Mouse (Mus musculus): Measurements from ENCODE around the gene Lrrc8b. TPM values are rescaled to one million over a fixed set of nuclear protein-coding genes. Genes with fewer than 3 reads are reported as not detected.
A peak's percentile ranks its signal among the peaks of the same experiment; 100 is the strongest.

Gene Lrrc8b
- polyA plus RNA-seq, 1 experiment from 2014 or later: 5.5 TPM

DNA sequence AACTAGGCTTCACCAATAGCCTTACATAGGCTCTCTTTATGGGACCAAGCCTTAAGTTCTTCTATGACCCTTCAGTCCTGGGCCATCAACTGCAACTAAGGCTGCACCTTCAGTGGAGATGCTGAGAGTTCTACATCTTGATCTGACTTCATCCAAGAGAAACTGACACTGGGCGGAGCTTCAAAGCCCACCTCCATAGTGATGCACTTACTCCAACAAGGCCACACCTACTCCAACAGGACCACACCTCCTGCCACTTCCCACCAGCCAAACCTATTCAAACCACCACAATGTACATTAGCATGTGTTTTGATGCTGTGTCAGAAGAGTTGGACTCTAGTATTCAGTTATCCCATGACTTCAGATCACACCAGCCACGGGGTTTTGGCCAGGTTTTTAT, 120.6 kb downstream of the Lrrc8b start:
- H3K4me2 ChIP-seq (replicated peaks; ENCODE audit: low read depth, low read length): no peak overlapping the region
- peaks cover 11% of the 10 kb centered on the region; the same call in 1 of the 2 replicates for H3K4me1 ChIP-seq (ENCODE audit: insufficient read depth, low read length)
- no peaks in the 10 kb centered on the region for H3K27me3 ChIP-seq (ENCODE audit: insufficient read depth, low read length)
- H3K36me3 ChIP-seq (ENCODE audit: insufficient read depth, low read length): no peaks in the 10 kb centered on the region
- no peaks in the 10 kb centered on the region for H3K9me3 ChIP-seq (ENCODE audit: low read length)
- no peak overlapping the region for H3K27ac ChIP-seq (ENCODE audit: low read length)
- no peak for ATAC-seq (ENCODE audit: low FRiP score, low TSS enrichment)
- no peak overlapping the region for H3K9ac ChIP-seq (replicated peaks; ENCODE audit: low read length)
- no peak overlapping the region for H3K4me3 ChIP-seq (ENCODE audit: low read length)
- 96% methylated on average over 2 of the region's 2 CpGs for WGBS

DNA sequence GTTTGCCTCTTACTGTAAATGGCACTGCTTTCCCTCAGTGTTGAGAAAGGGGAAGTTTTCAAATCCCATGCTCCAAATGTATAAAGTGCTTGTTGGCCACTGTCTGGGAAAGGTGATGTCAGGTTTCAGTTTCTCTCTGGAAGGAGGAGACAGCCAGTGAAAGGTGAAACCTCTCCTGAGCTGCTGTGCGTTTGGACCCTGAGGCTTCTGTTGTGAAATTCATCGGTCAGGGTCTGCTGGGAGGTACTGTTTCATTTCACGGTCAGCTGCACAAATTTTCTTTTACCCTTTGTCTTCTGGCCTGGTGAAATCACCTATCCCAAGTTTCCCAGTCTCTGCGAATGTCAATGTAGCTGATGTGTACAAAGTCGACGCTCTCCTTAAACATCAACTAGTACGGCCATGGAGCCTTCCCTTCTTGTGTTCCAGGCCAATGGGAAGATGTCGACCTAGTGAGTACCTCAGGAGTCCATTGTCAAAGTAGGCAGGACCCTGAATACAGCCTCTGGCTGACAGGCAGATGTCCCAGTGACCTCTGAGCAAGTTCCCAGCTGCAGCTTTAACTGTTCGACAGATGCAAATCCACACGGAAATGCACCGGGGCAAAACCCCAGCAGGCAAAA, 121.6 kb downstream of the Lrrc8b start:
- Histone ChIP-seq H3K9me3 (ENCODE audit: low read length) (no peaks in the 10 kb centered on the region), H3K4me3 (ENCODE audit: low read length) (no peak overlapping the region), H3K9ac (replicated peaks; ENCODE audit: low read length) (no peak overlapping the region), H3K4me1 (ENCODE audit: insufficient read depth, low read length) (peaks cover 11% of the 10 kb centered on the region; the same call in 1 of the 2 replicates), H3K27me3 (ENCODE audit: insufficient read depth, low read length) (no peaks in the 10 kb centered on the region), H3K36me3 (ENCODE audit: insufficient read depth, low read length) (no peaks in the 10 kb centered on the region), H3K4me2 (replicated peaks; ENCODE audit: low read depth, low read length) (no peak overlapping the region), H3K27ac (ENCODE audit: low read length) (no peak overlapping the region)
- 37% methylated on average over 11 of the region's 11 CpGs for WGBS
- peak; percentile 88 for ATAC-seq (ENCODE audit: low FRiP score, low TSS enrichment)

Other genes with a start within 250 kb of the Lrrc8b start
- not detected in 2 replicates for gene Gbp10, start 176.2 kb upstream of the Lrrc8b start, polyA plus RNA-seq (2015; fragmentation: Nextera tagmentation; extraction: Ambion mirVana)
- gene Gm43302, start 122.1 kb upstream of the Lrrc8b start, polyA plus RNA-seq (2015; fragmentation: Nextera tagmentation; extraction: Ambion mirVana): not detected in 2 replicates
- 0.63 and 0.86 TPM in 2 replicates for gene Gbp6, start 122.1 kb upstream of the Lrrc8b start, polyA plus RNA-seq (2015; fragmentation: Nextera tagmentation; extraction: Ambion mirVana)
- gene Lrrc8c, start 103.6 kb downstream of the Lrrc8b start, polyA plus RNA-seq (2015; fragmentation: Nextera tagmentation; extraction: Ambion mirVana): 14.3 and 15.4 TPM in 2 replicates